Mouse (Mus musculus): ENCODE results near the gene Amph. TPM values are rescaled to one million over a fixed set of nuclear protein-coding genes. Genes with fewer than 3 reads are reported as not detected.
A peak's percentile ranks its signal among the peaks of the same experiment; 100 is the strongest.

Gene Amph
- total and polyA plus RNA-seq, 2 experiments, result 0.09 TPM; not detected in 1

- TF ChIP-seq POLR2A (IDR thresholded peaks at IDR 0.05; ENCODE audit: extremely low read depth, insufficient read depth, low read length), result no peak
- TF ChIP-seq CTCF (IDR thresholded peaks at IDR 0.05; ENCODE audit: low read depth, low read length), result no peak; the same call in 1 of the 2 replicates
- Histone ChIP-seq H3K79me2 (ENCODE audit: control insufficient read depth, insufficient read depth, low read length) (no peaks in the 10 kb centered on the region), H3K9ac (ENCODE audit: low read depth, low read length) (no peak overlapping the region), H3K4me1 (ENCODE audit: control insufficient read depth, insufficient read depth, low read length) (no peaks in the 10 kb centered on the region), H3K27me3 (ENCODE audit: control insufficient read depth, insufficient read depth, low read length) (no peaks in the 10 kb centered on the region), H3K27ac (replicated peaks; ENCODE audit: insufficient read depth, low read depth, low read length) (no peak overlapping the region), H3K4me3 (ENCODE audit: insufficient read depth, low read depth, low read length) (no peak overlapping the region), H3K36me3 (ENCODE audit: control insufficient read depth, insufficient read depth, low read length) (no peaks in the 10 kb centered on the region)
- WGBS, result 75% methylated on average over 1 of the region's 1 CpGs
- peak; percentile 26 for DNase-seq (ENCODE audit: extremely low read depth, low read depth, low spot score)
Observed at GRCm38 (mm10) chr13:19177662-19178259, 229.8 kb downstream of the Amph start.

- Histone ChIP-seq H3K27me3 (ENCODE audit: control insufficient read depth, insufficient read depth, low read length) (no peaks in the 10 kb centered on the region), H3K27ac (replicated peaks; ENCODE audit: insufficient read depth, low read depth, low read length) (no peak overlapping the region), H3K36me3 (ENCODE audit: control insufficient read depth, insufficient read depth, low read length) (no peaks in the 10 kb centered on the region), H3K4me1 (ENCODE audit: control insufficient read depth, insufficient read depth, low read length) (no peaks in the 10 kb centered on the region), H3K79me2 (ENCODE audit: control insufficient read depth, insufficient read depth, low read length) (no peaks in the 10 kb centered on the region), H3K9ac (ENCODE audit: low read depth, low read length) (no peak overlapping the region), H3K4me3 (ENCODE audit: insufficient read depth, low read depth, low read length) (no peak overlapping the region)
- 77% methylated on average over 5 of the region's 5 CpGs for WGBS
- no peak for DNase-seq (ENCODE audit: extremely low read depth, low read depth, low spot score)
- TF ChIP-seq POLR2A (IDR thresholded peaks at IDR 0.05; ENCODE audit: extremely low read depth, insufficient read depth, low read length) (no peak), CTCF (IDR thresholded peaks at IDR 0.05; ENCODE audit: low read depth, low read length) (no peak)
Observed at GRCm38 (mm10) chr13:19178351-19178750, 230.3 kb downstream of the Amph start.

- 65% methylated on average over 8 of the region's 8 CpGs for WGBS
- no peak overlapping the region for H3K9ac ChIP-seq (ENCODE audit: low read depth, low read length)
- TF ChIP-seq POLR2A (IDR thresholded peaks at IDR 0.05; ENCODE audit: extremely low read depth, insufficient read depth, low read length) (no peak), CTCF (IDR thresholded peaks at IDR 0.05; ENCODE audit: low read depth, low read length) (no peak)
- H3K27ac ChIP-seq (replicated peaks; ENCODE audit: insufficient read depth, low read depth, low read length), result no peak overlapping the region
- H3K36me3 ChIP-seq (ENCODE audit: control insufficient read depth, insufficient read depth, low read length), result no peaks in the 10 kb centered on the region
- H3K27me3 ChIP-seq (ENCODE audit: control insufficient read depth, insufficient read depth, low read length), result no peaks in the 10 kb centered on the region
- no peaks in the 10 kb centered on the region for H3K79me2 ChIP-seq (ENCODE audit: control insufficient read depth, insufficient read depth, low read length)
- H3K4me1 ChIP-seq (ENCODE audit: control insufficient read depth, insufficient read depth, low read length), result no peaks in the 10 kb centered on the region
- DNase-seq (ENCODE audit: extremely low read depth, low read depth, low spot score), result peak; percentile 3
- no peak overlapping the region for H3K4me3 ChIP-seq (ENCODE audit: insufficient read depth, low read depth, low read length)
Observed at GRCm38 (mm10) chr13:19182259-19182658, 234.3 kb downstream of the Amph start.

GRCm38 (mm10) chr13:19190052-19190451 lies 242.0 kb downstream of the Amph start:
- Histone ChIP-seq H3K27me3 (ENCODE audit: control insufficient read depth, insufficient read depth, low read length) (no peaks in the 10 kb centered on the region), H3K4me3 (ENCODE audit: insufficient read depth, low read depth, low read length) (no peak overlapping the region), H3K27ac (replicated peaks; ENCODE audit: insufficient read depth, low read depth, low read length) (no peak overlapping the region), H3K36me3 (ENCODE audit: control insufficient read depth, insufficient read depth, low read length) (no peaks in the 10 kb centered on the region), H3K4me1 (ENCODE audit: control insufficient read depth, insufficient read depth, low read length) (no peaks in the 10 kb centered on the region), H3K79me2 (ENCODE audit: control insufficient read depth, insufficient read depth, low read length) (no peaks in the 10 kb centered on the region), H3K9ac (ENCODE audit: low read depth, low read length) (no peak overlapping the region)
- TF ChIP-seq CTCF (IDR thresholded peaks at IDR 0.05; ENCODE audit: low read depth, low read length), result no peak
- no peak for TF ChIP-seq POLR2A (IDR thresholded peaks at IDR 0.05; ENCODE audit: extremely low read depth, insufficient read depth, low read length)
- no peak for DNase-seq (ENCODE audit: extremely low read depth, low read depth, low spot score)
- WGBS, result 48% methylated on average over 6 of the region's 6 CpGs

GRCm38 (mm10) chr13:19194803-19195202 lies 246.8 kb downstream of the Amph start:
- Histone ChIP-seq H3K4me3 (ENCODE audit: insufficient read depth, low read depth, low read length) (no peak overlapping the region), H3K79me2 (ENCODE audit: control insufficient read depth, insufficient read depth, low read length) (no peaks in the 10 kb centered on the region), H3K36me3 (ENCODE audit: control insufficient read depth, insufficient read depth, low read length) (no peaks in the 10 kb centered on the region), H3K27ac (replicated peaks; ENCODE audit: insufficient read depth, low read depth, low read length) (no peak overlapping the region), H3K27me3 (ENCODE audit: control insufficient read depth, insufficient read depth, low read length) (no peaks in the 10 kb centered on the region), H3K4me1 (ENCODE audit: control insufficient read depth, insufficient read depth, low read length) (no peaks in the 10 kb centered on the region), H3K9ac (ENCODE audit: low read depth, low read length) (no peak overlapping the region)
- DNase-seq (ENCODE audit: extremely low read depth, low read depth, low spot score), result no peak
- TF ChIP-seq CTCF (IDR thresholded peaks at IDR 0.05; ENCODE audit: low read depth, low read length) (no peak), POLR2A (IDR thresholded peaks at IDR 0.05; ENCODE audit: extremely low read depth, insufficient read depth, low read length) (no peak)
- 78% methylated on average over 4 of the region's 4 CpGs for WGBS

- Histone ChIP-seq H3K27me3 (ENCODE audit: control insufficient read depth, insufficient read depth, low read length) (no peaks in the 10 kb centered on the region), H3K36me3 (ENCODE audit: control insufficient read depth, insufficient read depth, low read length) (no peaks in the 10 kb centered on the region), H3K4me1 (ENCODE audit: control insufficient read depth, insufficient read depth, low read length) (no peaks in the 10 kb centered on the region), H3K4me3 (ENCODE audit: insufficient read depth, low read depth, low read length) (no peak overlapping the region), H3K9ac (ENCODE audit: low read depth, low read length) (no peak overlapping the region), H3K27ac (replicated peaks; ENCODE audit: insufficient read depth, low read depth, low read length) (no peak overlapping the region), H3K79me2 (ENCODE audit: control insufficient read depth, insufficient read depth, low read length) (no peaks in the 10 kb centered on the region)
- TF ChIP-seq POLR2A (IDR thresholded peaks at IDR 0.05; ENCODE audit: extremely low read depth, insufficient read depth, low read length) (no peak), CTCF (IDR thresholded peaks at IDR 0.05; ENCODE audit: low read depth, low read length) (no peak)
- 24% methylated on average over 1 of the region's 1 CpGs for WGBS
- no peak for DNase-seq (ENCODE audit: extremely low read depth, low read depth, low spot score)
Observed at GRCm38 (mm10) chr13:19195456-19195855, 247.5 kb downstream of the Amph start.

Other genes with a start within 250 kb of the Amph start
- gene Vps41, start 230.9 kb upstream of the Amph start, total RNA-seq (2014; rRNA removed), result 41.7 and 43.3 TPM in 2 replicates
- 8.8 and 10.0 TPM in 2 replicates for gene Vps41, start 230.9 kb upstream of the Amph start, polyA plus RNA-seq (2012; rRNA removed)